Mouse (Mus musculus) left cerebral cortex, adult 2 months (tissue): ENCODE measurements at regions not wholly inside any gene's neighbourhood (a gene's known extent, or its start where the extent isn't known, plus 50 kb on each side); places are given as distances from the start of the nearest gene placed in this dataset.

ENCODE experiments used
- DNase-seq, 2 experiments: peaks; one replicate each; pipeline ENCODE4 v3.0.0; 2021 to 2022; ENCODE audit warnings: low spot score in 2 of 2, mixed read lengths in 1 of 2; ENCODE audit errors: extremely low spot score in 1 of 2
- H3K27ac ChIP-seq: fragments of 200-600 bp; 2 replicates; pipeline ENCODE4 v1.8.1; 2022
- H3K4me3 ChIP-seq: fragments of 200-600 bp; 2 replicates; pipeline ENCODE4 v1.8.1; 2022
- CTCF ChIP-seq: fragments of 200-600 bp; IDR thresholded peaks from 2 replicates; pipeline ENCODE4 v1.8.1; 2022; ENCODE audit warnings: antibody characterized with exemption, mild to moderate bottlenecking, moderate library complexity
- intact Hi-C: fragments of 180-260 bp; cut with DNase I; formaldehyde crosslinking; loops from one replicate; pipeline ENCODE4 v1.15.1; 2025

DNA sequence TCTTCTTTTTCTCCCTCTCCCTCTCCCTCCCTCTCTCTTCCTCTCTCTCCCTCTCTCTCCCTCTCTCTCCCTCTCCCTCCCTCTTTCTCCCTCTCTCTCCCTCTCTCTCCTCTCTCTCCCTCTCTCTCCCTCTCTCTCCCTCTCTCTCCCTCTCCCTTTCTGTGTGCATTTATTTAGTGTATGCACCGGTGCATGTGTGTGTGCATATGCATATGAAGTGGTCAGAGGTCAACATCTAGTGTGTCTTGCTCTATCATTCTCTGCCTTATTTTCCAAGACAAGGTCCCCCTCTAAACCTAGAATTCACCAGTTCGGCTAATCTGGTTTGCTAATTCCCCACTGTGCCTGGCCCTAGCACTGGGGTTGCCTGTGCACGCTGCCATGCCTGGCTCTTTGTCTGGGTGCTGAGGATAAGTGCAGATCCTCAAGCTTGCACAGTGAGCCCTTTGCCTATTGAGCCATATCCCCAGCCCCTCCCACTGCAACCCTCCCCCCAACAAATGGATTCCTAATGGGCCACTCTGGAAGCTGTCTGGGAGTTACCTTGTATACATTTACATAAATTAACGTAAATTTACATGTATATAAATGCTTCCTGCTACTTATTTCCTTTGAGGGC, 54.8 kb upstream of the Sorl1 start:
- intact Hi-C loops: no loop called here
- DNase-seq: no peak
- no peak overlapping the region for H3K27ac ChIP-seq
- H3K4me3 ChIP-seq: no peak overlapping the region
- TF ChIP-seq CTCF: no peak

DNA sequence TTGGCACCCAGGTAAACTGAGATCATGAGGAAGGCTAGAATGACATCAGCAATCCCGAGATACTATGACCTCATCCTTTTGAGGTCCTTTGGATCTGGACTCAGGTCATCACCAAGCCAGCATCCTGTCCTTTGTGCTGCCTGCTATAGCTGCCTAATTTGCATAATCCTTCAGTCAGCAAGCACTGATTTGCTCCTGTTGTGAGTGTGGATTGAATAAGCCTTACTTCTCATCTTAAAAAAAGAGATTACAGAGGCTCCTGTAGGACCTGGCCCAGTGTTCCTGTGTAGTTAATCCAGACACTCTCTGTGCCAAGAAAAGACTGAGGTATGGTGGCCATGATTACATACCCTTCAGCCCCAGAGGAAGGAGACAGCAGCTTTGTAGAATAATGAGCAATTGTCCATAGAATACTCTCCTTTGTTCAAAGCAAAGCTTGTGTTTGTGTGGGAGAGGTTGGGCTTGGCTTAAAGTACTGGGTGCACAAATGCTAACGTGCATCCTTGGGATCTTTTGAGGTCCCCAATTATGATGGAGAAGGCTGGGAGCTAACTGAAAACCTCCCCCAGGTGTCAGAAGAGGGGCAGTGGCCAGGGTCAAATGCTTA, 50.4 kb upstream of the Sorl1 start:
- H3K27ac ChIP-seq: no peak overlapping the region
- no peak overlapping the region for H3K4me3 ChIP-seq
- TF ChIP-seq CTCF: no peak
- DNase-seq: no peak
- intact Hi-C loops: no loop called here
